Mouse (Mus musculus) liver, embryonic 13.5 days (tissue): Measurements from ENCODE around the gene Sctr. TPM values are rescaled to one million over a fixed set of nuclear protein-coding genes. Genes with fewer than 3 reads are reported as not detected.

Experiments
- ATAC-seq: fragments of 200-750 bp; cut with Nextera tagmentation; 2 replicates; pipeline ENCODE4 v1.8.0; 2017; ENCODE audit warnings: low read depth, mild to moderate bottlenecking, moderate number of reproducible peaks, moderate library complexity
- DNase-seq: peaks from one replicate; pipeline ENCODE4 v3.0.0; 2022
- H3K27ac ChIP-seq: fragments of 300-500 bp; sonication (generic); 2 replicates; pipeline ENCODE4 v1.5.1; 2015; ENCODE audit warnings: moderate library complexity, mild to moderate bottlenecking, inconsistent platforms
- H3K27me3 ChIP-seq: fragments of 300-500 bp; sonication (generic); 2 replicates; pipeline ENCODE4 v1.6.1; 2015; ENCODE audit warnings: mild to moderate bottlenecking, inconsistent platforms
- H3K36me3 ChIP-seq: fragments of 300-500 bp; sonication (generic); 2 replicates; pipeline ENCODE4 v1.6.1; 2015; ENCODE audit warnings: mild to moderate bottlenecking, inconsistent platforms
- H3K4me1 ChIP-seq: fragments of 300-500 bp; sonication (generic); replicated peaks from 2 replicates; pipeline ENCODE4 v1.6.1; 2015; ENCODE audit warnings: inconsistent platforms
- H3K4me2 ChIP-seq: fragments of 300-500 bp; sonication (generic); 2 replicates; pipeline ENCODE4 v1.6.1; 2015; ENCODE audit warnings: inconsistent platforms, mild to moderate bottlenecking, moderate library complexity
- H3K4me3 ChIP-seq: fragments of 300-500 bp; sonication (generic); replicated peaks from 2 replicates; pipeline ENCODE4 v1.5.1; 2015; ENCODE audit warnings: mild to moderate bottlenecking, inconsistent platforms
- H3K9ac ChIP-seq: fragments of 300-500 bp; sonication (generic); 2 replicates; pipeline ENCODE4 v1.6.1; 2015; ENCODE audit warnings: mild to moderate bottlenecking, inconsistent platforms
- H3K9me3 ChIP-seq: fragments of 300-500 bp; sonication (generic); replicated peaks from 2 replicates; pipeline ENCODE4 v1.6.1; 2016; ENCODE audit warnings: inconsistent platforms
- WGBS: fragments of 180-500 bp; shearing (Covaris S2); methylation state at CpG from one replicate; pipeline ENCODE4 v1.1.7; 2015; ENCODE audit not compliant: insufficient replicate concordance; 5-methylcytosine and 5-hydroxymethylcytosine counted together
- polyA plus RNA-seq: library from polyadenylated mRNA; unstranded; fragments of >200 nt; fragmentation: Nextera tagmentation; extraction: Ambion mirVana; gene quantifications from 2 replicates; pipeline ENCODE4 v1.2.1, GENCODE M21; 2015

Sctr gene
- polyA plus RNA-seq, 1 experiment from 2014 or later = not detected

DNA sequence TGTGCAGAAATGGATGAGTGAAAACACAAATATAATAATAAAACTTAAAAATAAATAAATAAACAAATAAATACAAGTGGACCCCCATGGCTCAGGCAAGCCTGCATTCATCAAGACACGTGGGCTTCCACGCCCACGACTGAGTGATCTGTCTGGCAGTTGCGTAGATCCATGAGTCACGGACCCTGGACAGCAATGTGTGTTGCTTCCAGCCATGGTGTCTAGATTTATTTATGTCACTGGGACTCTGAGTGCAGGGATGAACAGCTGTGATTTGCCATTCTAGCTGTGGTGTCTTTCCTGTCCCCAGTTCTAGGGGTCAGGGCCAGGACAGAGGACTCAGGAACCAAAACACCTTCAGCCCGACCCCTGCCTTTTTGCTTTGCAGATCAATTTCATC, 48.3 kb downstream of the Sctr start:
- no peak overlapping the region for H3K27ac ChIP-seq
- H3K36me3 ChIP-seq = no peaks in the 10 kb centered on the region
- H3K4me1 ChIP-seq = no peaks in the 10 kb centered on the region; the same call in none of the 2 replicates
- no peak overlapping the region for H3K4me3 ChIP-seq
- H3K9ac ChIP-seq = no peak overlapping the region
- no peak overlapping the region for H3K4me2 ChIP-seq
- no peak for ATAC-seq
- no peaks in the 10 kb centered on the region for H3K27me3 ChIP-seq
- 72% methylated on average over 6 of the region's 6 CpGs for WGBS
- DNase-seq = no peak
- no peaks in the 10 kb centered on the region for H3K9me3 ChIP-seq

DNA sequence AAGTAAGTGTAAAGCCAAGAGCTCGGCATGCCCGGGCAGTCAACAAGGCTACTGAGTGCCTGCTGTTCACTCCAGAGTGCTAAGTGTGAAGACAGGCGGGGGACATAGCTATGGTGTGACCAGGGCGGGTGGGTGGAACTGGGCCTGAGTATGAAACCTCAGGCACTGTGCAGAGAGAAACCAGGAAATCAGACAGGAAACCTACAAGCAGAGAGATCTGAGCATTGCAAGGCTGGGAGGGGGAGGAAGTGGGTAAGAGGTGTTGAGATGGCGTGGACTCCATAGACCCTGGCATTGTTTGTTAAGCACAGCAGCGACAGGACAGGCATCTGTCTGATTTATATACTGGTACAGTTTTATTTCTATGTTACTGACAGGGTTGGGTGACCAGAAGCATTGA, 48.8 kb downstream of the Sctr start:
- no peak overlapping the region for H3K4me3 ChIP-seq
- no peaks in the 10 kb centered on the region for H3K36me3 ChIP-seq
- WGBS = 35% methylated on average over 6 of the region's 6 CpGs
- H3K9ac ChIP-seq = no peak overlapping the region
- H3K27me3 ChIP-seq = no peaks in the 10 kb centered on the region
- H3K9me3 ChIP-seq = no peaks in the 10 kb centered on the region
- ATAC-seq (peak; percentile 39; the same call in 1 of the 2 replicates), DNase-seq (no peak)
- H3K4me2 ChIP-seq = no peak overlapping the region
- no peak overlapping the region for H3K27ac ChIP-seq
- no peaks in the 10 kb centered on the region; the same call in none of the 2 replicates for H3K4me1 ChIP-seq

DNA sequence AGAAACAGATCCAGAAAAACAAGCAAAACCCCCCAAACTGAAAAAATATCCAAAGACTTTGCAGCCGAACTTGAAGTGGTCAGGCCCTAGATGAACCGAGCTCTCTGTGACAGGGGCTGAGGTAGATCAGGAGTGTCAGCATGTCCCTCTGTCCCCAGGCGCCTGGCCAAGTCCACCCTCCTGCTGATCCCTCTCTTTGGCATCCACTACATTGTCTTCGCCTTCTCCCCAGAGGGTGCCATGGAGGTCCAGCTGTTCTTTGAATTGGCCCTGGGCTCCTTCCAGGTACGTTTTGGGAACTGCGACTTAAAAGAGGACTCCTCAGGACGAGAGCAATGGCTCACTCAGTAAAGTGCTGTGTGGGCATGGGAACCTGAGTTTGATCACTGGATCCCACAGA, 49.5 kb downstream of the Sctr start:
- WGBS = 57% methylated on average over 7 of the region's 7 CpGs
- no peaks in the 10 kb centered on the region for H3K9me3 ChIP-seq

DNA sequence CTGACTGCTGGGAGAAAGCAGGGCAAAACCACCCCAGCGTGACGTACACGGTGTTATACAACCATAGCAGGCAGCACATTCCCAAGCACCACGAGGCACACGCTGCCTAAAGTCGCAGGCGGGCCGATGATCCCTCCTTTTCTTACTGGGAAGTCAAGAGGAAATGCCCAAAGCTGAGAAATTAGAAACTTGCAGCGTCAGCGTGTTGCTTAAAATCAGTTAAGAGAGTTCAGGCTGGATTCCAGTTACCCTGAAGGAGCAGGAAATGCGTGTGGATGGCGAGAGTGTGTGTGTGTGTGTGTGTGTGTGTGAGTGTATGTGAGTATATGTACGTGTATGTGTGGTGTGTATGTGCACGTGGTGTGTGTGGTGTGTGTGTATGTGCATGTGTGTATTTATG, 50.4 kb downstream of the Sctr start:
- Histone ChIP-seq H3K27ac (no peak overlapping the region), H3K36me3 (no peaks in the 10 kb centered on the region), H3K4me1 (no peaks in the 10 kb centered on the region; the same call in none of the 2 replicates), H3K4me2 (no peak overlapping the region), H3K9ac (no peak overlapping the region), H3K9me3 (no peaks in the 10 kb centered on the region), H3K4me3 (no peak overlapping the region), H3K27me3 (no peaks in the 10 kb centered on the region)
- DNase-seq (no peak), ATAC-seq (no peak)
- 51% methylated on average over 14 of the region's 14 CpGs for WGBS

More for the DNA sequence above, 49.5 kb downstream of the Sctr start:
- Histone ChIP-seq H3K27ac (no peak overlapping the region), H3K4me3 (no peak overlapping the region), H3K4me1 (no peaks in the 10 kb centered on the region; the same call in none of the 2 replicates), H3K9ac (no peak overlapping the region), H3K36me3 (no peaks in the 10 kb centered on the region), H3K27me3 (no peaks in the 10 kb centered on the region), H3K4me2 (no peak overlapping the region)
- DNase-seq = no peak
- no peak for ATAC-seq

DNA sequence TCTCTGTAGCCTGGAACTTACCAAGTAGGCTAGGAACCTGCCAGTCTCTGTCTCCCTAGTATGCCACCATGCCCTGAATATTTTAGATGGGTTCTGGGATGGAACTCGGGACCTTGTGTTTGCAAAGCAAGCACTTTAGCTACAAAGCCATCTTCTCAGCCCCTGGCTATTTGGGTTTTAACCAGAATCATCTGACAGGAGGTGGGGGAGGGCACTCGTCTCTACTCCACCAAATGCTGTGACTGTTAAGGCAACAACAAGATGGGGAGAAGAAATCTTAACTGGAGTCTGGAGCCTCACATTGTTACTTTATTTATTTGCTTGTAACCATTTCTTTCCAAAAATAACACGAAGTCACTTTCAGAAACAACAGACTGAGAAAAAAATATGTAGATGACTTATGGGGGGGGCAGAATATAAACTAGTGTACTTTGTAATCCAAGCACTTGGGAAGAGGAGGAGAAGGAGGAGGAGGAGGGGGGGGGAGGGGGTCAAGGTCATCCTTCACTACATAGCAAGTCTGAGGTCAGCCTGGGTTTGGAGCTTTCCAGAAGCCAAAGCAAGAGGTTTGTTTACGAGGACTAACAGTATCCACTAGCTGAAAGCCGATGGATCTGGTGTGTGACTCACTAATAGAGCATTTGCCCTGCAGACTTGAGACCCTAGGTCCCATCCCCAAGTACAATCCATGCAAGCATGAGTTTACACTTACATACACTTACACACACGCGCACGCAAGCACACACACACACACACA, 51.2 kb downstream of the Sctr start:
- Histone ChIP-seq H3K4me2 (no peak overlapping the region), H3K4me3 (no peak overlapping the region), H3K4me1 (no peaks in the 10 kb centered on the region; the same call in none of the 2 replicates), H3K27ac (no peak overlapping the region), H3K36me3 (no peaks in the 10 kb centered on the region), H3K9ac (no peak overlapping the region), H3K27me3 (no peaks in the 10 kb centered on the region), H3K9me3 (no peaks in the 10 kb centered on the region)
- ATAC-seq (no peak), DNase-seq (no peak)
- WGBS = 66% methylated on average over 8 of the region's 8 CpGs

DNA sequence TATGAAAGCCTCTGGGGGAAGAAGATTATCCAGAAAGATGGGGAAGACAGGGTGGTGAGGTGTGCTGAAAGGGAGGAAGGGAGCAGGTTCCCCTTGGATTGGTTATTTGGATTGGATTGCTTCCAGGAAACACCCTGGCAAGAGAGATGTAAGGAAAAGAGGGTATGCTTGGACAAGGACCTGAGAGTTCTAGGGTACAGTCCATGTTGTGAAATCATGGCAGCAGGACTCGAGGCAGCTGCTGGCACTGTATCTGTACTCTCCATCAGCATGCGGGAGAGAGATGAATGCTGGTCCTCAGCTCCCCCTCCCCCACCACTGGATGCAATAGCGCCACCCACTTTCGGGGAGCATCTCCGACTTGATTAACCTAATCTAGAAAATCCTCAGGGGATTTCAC, 54.0 kb downstream of the Sctr start:
- Histone ChIP-seq H3K27me3 (no peaks in the 10 kb centered on the region), H3K4me2 (no peak overlapping the region), H3K36me3 (no peaks in the 10 kb centered on the region), H3K4me3 (no peak overlapping the region), H3K4me1 (peaks cover 16% of the 10 kb centered on the region), H3K9me3 (no peaks in the 10 kb centered on the region), H3K9ac (no peak overlapping the region), H3K27ac (no peak overlapping the region)
- ATAC-seq = no peak
- no peak for DNase-seq
- 66% methylated on average over 5 of the region's 5 CpGs for WGBS

DNA sequence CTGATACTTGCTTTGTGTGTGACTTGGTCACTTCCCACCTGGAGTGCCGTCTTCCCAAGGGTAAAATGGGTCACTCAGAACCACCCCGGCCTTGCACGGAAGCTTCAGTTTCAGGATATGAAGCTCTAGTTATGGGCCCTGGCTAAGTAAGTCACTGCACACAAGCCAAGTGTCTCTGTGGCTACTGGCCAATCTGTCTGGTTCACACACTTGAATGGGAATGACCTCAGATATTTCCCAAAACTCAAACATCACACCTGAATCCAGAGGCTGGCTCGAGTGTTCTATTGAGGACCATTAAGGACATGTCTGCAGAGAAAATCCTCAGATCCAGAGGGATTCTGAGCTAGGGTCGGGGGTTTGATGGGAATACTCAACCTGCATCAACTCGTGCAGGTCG, 55.5 kb downstream of the Sctr start:
- Histone ChIP-seq H3K9me3 (no peaks in the 10 kb centered on the region), H3K4me1 (peaks cover 23% of the 10 kb centered on the region), H3K9ac (no peak overlapping the region), H3K27me3 (no peaks in the 10 kb centered on the region), H3K36me3 (no peaks in the 10 kb centered on the region), H3K4me3 (no peak overlapping the region), H3K27ac (no peak overlapping the region), H3K4me2 (no peak overlapping the region)
- DNase-seq = no peak
- ATAC-seq = no peak
- WGBS = 65% methylated on average over 7 of the region's 7 CpGs

DNA sequence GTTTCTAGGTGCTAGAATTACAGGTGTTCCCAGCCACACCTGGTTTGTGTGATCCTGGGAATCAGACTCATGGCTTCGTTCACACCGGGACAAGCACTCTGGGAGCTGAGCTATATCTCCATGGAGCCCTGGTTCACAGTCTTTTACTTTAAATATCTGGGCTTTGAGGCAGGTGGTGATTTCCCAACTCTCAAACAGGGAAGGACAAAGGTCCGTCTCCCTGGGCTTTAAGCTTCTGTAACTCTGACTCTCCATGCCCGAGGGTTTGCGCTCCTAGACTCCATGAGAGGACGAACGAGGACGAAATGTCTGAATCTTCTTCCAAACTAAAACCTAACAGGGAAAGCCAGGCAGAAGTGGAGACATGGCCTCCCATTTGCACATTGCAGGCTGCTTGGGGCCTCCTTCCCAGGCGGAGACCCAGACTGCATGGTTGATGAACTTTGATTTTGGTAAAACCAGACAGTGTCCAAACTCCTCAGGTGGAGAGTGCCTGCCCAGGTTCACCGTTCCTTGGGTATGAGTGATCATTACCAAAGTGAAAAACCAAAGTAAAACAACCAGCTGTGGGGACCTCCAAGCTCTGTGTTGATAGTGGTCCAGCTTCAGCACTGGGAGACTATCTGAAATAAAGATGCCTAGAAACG, 57.5 kb downstream of the Sctr start:
- Histone ChIP-seq H3K4me2 (no peak overlapping the region), H3K9me3 (no peaks in the 10 kb centered on the region), H3K27ac (peak overlapping the region; percentile 70), H3K36me3 (0 out of 2 replicates have a peak, but pooled peaks cover 6% of the 10 kb centered on the region), H3K4me3 (no peak overlapping the region), H3K27me3 (no peaks in the 10 kb centered on the region), H3K9ac (no peak overlapping the region), H3K4me1 (peaks cover 23% of the 10 kb centered on the region)
- ATAC-seq (peak; percentile 40), DNase-seq (no peak)
- WGBS = 73% methylated on average over 11 of the region's 11 CpGs

DNA sequence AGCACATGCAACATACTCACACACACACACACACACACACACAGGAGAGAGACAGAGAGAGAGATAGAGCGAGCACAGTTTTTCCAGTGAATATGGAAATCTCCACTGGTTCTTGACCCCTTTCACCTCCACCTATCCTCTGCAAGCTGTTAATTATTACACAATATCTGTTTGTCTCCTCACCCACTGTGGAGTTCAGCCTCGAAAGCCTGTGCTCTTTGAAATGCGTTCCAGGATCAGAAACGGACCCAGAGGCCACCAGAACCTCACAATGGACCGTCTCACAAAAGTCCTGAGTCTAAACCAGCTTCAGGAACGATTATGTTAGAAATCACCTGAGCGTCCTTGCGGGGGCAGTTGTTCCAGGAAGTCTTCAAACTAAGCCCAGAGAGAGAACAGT, 59.5 kb downstream of the Sctr start:
- H3K27me3 ChIP-seq = no peaks in the 10 kb centered on the region
- WGBS = 59% methylated on average over 8 of the region's 8 CpGs
- no peak overlapping the region for H3K4me3 ChIP-seq
- peak overlapping the region; percentile 39; the same call in 1 of the 2 replicates for H3K27ac ChIP-seq
- H3K9me3 ChIP-seq = no peaks in the 10 kb centered on the region
- DNase-seq = no peak
- peaks cover 37% of the 10 kb centered on the region for H3K4me1 ChIP-seq
- 0 out of 2 replicates have a peak, but pooled peaks cover 6% of the 10 kb centered on the region for H3K36me3 ChIP-seq
- H3K4me2 ChIP-seq = no peak overlapping the region
- ATAC-seq = peak; percentile 35
- no peak overlapping the region for H3K9ac ChIP-seq

DNA sequence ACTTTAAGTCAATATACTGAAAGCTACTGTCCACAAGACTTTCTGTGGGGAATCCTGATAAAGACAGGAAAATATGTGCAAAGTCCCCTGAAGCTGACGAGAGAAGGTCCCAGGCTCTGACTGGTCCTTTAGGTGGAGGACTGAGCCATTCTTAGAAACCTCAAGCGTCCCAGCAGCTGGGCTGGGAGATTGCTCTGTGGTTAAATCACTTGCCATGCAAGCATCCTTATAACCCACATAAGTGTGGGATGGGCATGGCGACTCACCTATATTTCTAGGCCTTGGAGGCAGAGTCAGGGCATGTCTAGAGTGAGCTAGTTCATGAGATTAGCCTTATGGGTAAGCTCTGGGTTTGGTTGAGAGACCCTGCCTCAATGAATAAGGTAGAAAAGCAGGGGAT, 59.9 kb downstream of the Sctr start:
- Histone ChIP-seq H3K4me2 (no peak overlapping the region), H3K9ac (no peak overlapping the region), H3K27ac (peak overlapping the region; percentile 39; the same call in 1 of the 2 replicates), H3K36me3 (0 out of 2 replicates have a peak, but pooled peaks cover 6% of the 10 kb centered on the region), H3K9me3 (no peaks in the 10 kb centered on the region), H3K4me1 (peaks cover 42% of the 10 kb centered on the region), H3K27me3 (no peaks in the 10 kb centered on the region), H3K4me3 (no peak overlapping the region)
- ATAC-seq (no peak), DNase-seq (no peak)
- WGBS = 43% methylated on average over 3 of the region's 3 CpGs

DNA sequence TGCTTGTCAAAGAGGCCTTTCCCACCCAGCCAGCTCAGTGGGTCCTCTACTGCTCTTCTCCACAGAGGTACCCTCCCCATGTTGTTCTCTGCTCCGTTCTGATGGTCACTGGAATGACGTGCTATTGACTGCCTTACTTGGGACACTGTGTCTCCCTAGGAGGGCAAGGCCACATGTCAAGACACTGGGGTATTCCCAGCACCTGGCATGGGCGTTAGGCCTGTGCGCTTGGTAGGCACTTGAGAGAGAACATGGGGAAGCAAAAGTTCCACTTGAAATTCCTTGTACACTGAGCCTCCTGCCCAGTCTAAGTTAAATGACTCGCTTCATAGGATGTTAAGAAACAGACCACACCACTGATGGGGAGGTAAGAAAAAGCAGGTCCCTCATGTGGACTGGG, 62.4 kb downstream of the Sctr start:
- ATAC-seq (no peak), DNase-seq (no peak)
- no peak overlapping the region for H3K4me2 ChIP-seq
- peaks cover 17% of the 10 kb centered on the region for H3K27me3 ChIP-seq
- peaks cover 45% of the 10 kb centered on the region for H3K4me1 ChIP-seq
- 0 out of 2 replicates have a peak, but pooled peaks cover 6% of the 10 kb centered on the region for H3K36me3 ChIP-seq
- no peak overlapping the region for H3K9ac ChIP-seq
- H3K9me3 ChIP-seq = no peaks in the 10 kb centered on the region
- 58% methylated on average over 5 of the region's 5 CpGs for WGBS
- H3K27ac ChIP-seq = no peak overlapping the region
- no peak overlapping the region for H3K4me3 ChIP-seq
